Mouse (Mus musculus) forebrain, embryonic 11.5 days (tissue): ENCODE results near the gene Ces1h. TPM values are rescaled to one million over a fixed set of nuclear protein-coding genes. Genes with fewer than 3 reads are reported as not detected.
"Not testable (repeated sequence)": the region's sequence is repeated elsewhere in the genome, so short reads cannot be mapped to it uniquely, and the experiment has no call there.

ENCODE experiments used
- ATAC-seq: fragments of 200-750 bp; cut with Nextera tagmentation; replicated peaks from 2 replicates; pipeline ENCODE4 v1.8.0; 2017; ENCODE audit warnings: moderate TSS enrichment; ENCODE audit not compliant: low FRiP score
- DNase-seq: peaks from one replicate; pipeline ENCODE4 v3.0.0-alpha.2; 2017; ENCODE audit warnings: low spot score
- H3K27ac ChIP-seq: fragments of 300-500 bp; sonication (generic); 2 replicates; pipeline ENCODE4 v1.5.1; 2014; ENCODE audit warnings: low read depth, low read length
- H3K27me3 ChIP-seq: fragments of 300-500 bp; sonication (generic); 2 replicates; pipeline ENCODE4 v1.6.1; 2014; ENCODE audit warnings: mild to moderate bottlenecking, low read length, mixed read lengths; ENCODE audit not compliant: control insufficient read depth, insufficient read depth
- H3K36me3 ChIP-seq: fragments of 300-500 bp; sonication (generic); 2 replicates; pipeline ENCODE4 v1.6.1; 2014; ENCODE audit warnings: mild to moderate bottlenecking, low read length, moderate library complexity, mixed read lengths; ENCODE audit not compliant: control insufficient read depth, insufficient read depth
- H3K4me1 ChIP-seq: fragments of 300-500 bp; sonication (generic); replicated peaks from 2 replicates; pipeline ENCODE4 v1.6.1; 2014; ENCODE audit warnings: low read length, mixed read lengths; ENCODE audit not compliant: control insufficient read depth, insufficient read depth
- H3K4me2 ChIP-seq: fragments of 300-500 bp; sonication (generic); 2 replicates; pipeline ENCODE4 v1.6.1; 2014; ENCODE audit warnings: low read depth, mild to moderate bottlenecking, low read length, moderate library complexity, mixed read lengths; ENCODE audit not compliant: severe bottlenecking
- H3K4me3 ChIP-seq: fragments of 300-500 bp; sonication (generic); 2 replicates; pipeline ENCODE4 v1.5.1; 2014; ENCODE audit warnings: low read depth, low read length
- H3K9ac ChIP-seq: fragments of 300-500 bp; sonication (generic); 2 replicates; pipeline ENCODE4 v1.6.1; 2014; ENCODE audit warnings: low read length
- H3K9me3 ChIP-seq: fragments of 300-500 bp; sonication (generic); 2 replicates; pipeline ENCODE4 v1.6.1; 2016; ENCODE audit warnings: low read length, mixed read lengths; ENCODE audit not compliant: control insufficient read depth
- WGBS: fragments of 180-500 bp; shearing (Covaris S2); extraction: QIAGEN DNeasy Blood & Tissue Kit; methylation state at CpG from one replicate; pipeline ENCODE4 v1.1.7; 2014; 5-methylcytosine and 5-hydroxymethylcytosine counted together
- polyA plus RNA-seq: library from polyadenylated mRNA; unstranded; fragments of >200 nt; fragmentation: Nextera tagmentation; extraction: Ambion mirVana; gene quantifications from 2 replicates; pipeline ENCODE4 v1.2.1, GENCODE M21; 2014

Ces1h gene
- polyA plus RNA-seq = not detected in 2 replicates

DNA sequence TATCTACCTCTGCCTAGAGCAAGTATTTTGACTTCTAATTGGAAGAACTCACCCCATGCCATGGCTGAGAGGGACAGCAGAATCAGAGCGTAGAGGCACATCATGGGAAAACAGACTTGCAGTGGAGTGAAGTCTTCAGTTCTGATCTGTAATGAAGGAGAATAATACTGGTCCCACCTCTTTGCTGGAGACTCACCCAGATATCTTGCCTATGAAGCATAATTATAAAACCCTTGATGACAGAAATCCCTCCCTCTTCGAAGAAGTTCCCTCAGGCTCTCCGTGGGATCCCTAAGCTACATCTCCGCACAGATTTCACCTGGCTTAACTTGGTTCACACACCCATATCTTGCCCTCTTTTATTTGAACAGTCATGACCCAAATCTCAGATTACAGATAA is at the start of gene Ces1h:
Ces1h (minus strand) TSS at position 101 of the 400 bp plus-strand sequence.
- ATAC-seq (no peak), DNase-seq (no peak)
- Histone ChIP-seq H3K27me3 (no peaks in the 10 kb centered on the region), H3K27ac (no peak within 1 kb of the TSS), H3K9ac (no peak within 1 kb of the TSS), H3K36me3 (no peaks in the 10 kb centered on the region), H3K9me3 (no peaks in the 10 kb centered on the region), H3K4me1 (no peaks in the 10 kb centered on the region), H3K4me2 (no peak within 1 kb of the TSS), H3K4me3 (no peak within 1 kb of the TSS)
- 92% methylated on average over 4 of the region's 4 CpGs for whole genome bisulfite sequencing

DNA sequence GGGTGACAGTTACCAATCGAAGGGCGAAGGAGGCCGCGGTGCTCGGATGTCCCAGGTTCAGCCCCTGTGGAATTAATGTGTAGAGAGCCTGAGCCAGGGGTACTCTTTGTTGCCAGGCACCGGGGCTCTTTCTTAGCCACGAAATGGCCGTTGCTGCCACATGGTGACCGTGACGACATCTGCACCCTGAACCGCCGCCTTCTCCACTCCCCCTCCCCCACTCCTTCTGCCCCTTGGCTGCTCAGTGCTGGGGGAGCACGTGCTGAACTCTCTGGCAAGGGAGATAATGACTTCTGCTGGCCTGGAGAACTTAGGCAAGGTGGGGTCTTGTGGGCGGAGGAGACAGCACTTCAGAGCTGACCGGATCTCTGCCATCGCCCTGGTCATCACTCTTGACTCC is 47.7 kb upstream of the Ces1h start:
- 89% methylated on average over 16 of the region's 16 CpGs for WGBS
- ATAC-seq = no peak

DNA sequence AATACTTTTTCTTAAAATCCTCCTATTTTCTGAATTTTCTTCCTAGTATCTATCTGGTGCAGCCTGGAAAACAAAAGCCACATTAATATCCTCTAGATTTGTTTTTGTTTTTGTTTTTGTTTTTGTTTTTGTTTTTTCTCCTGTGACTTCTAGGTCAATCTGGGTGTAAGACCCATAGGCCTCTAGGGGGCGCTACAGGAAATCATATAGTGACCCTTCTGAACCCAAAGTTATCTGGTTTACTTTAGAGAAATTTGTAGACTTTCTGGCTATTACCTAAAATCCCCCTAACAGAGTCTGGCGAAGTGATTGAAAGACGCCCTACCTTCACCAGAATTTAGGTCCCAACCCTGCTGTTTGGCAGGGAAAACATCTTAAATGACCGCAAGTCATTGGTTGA is 35.9 kb upstream of the Ces1h start:
- no peak overlapping the region for H3K9ac ChIP-seq
- no peaks in the 10 kb centered on the region for H3K4me1 ChIP-seq
- no peak overlapping the region for H3K27ac ChIP-seq
- H3K4me2 ChIP-seq = no peak overlapping the region
- H3K27me3 ChIP-seq = no peaks in the 10 kb centered on the region
- H3K9me3 ChIP-seq = no peaks in the 10 kb centered on the region
- no peak for DNase-seq
- no peaks in the 10 kb centered on the region for H3K36me3 ChIP-seq
- no peak for ATAC-seq
- no peak overlapping the region for H3K4me3 ChIP-seq
- WGBS = 67% methylated on average over 4 of the region's 4 CpGs

More for the DNA sequence above, 47.7 kb upstream of the Ces1h start:
- H3K9ac ChIP-seq = no peak overlapping the region
- no peaks in the 10 kb centered on the region for H3K27me3 ChIP-seq
- no peaks in the 10 kb centered on the region for H3K36me3 ChIP-seq
- no peak for DNase-seq
- H3K9me3 ChIP-seq = no peaks in the 10 kb centered on the region
- no peaks in the 10 kb centered on the region for H3K4me1 ChIP-seq
- no peak overlapping the region for H3K27ac ChIP-seq
- no peak overlapping the region for H3K4me3 ChIP-seq
- H3K4me2 ChIP-seq = no peak overlapping the region

DNA sequence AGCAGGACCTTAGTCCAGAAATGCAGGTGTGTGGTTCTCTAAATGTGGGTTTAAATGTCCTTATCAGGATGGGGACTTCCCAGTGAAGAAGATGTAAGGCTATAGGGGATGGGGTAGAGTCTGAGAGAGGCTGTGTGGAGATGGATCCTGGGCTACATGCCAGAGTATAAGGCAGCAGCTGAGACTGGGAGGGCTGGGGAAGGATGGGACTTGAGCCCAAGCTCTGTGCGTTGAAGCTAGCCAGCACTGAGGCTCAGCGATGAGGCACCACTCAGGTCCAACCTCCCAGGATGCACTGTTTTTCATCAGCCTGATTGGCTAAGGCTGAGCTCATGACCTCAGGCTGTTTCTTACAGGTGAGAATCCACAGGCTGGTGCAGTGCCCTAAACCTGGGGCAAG is 29.3 kb upstream of the Ces1h start:
- WGBS = 87% methylated on average over 2 of the region's 2 CpGs
- H3K4me2 ChIP-seq = no peak overlapping the region
- H3K4me1 ChIP-seq = no peaks in the 10 kb centered on the region
- H3K27me3 ChIP-seq = no peaks in the 10 kb centered on the region
- H3K9me3 ChIP-seq = no peaks in the 10 kb centered on the region
- ATAC-seq (no peak), DNase-seq (no peak)
- no peak overlapping the region for H3K4me3 ChIP-seq
- no peak overlapping the region for H3K27ac ChIP-seq
- H3K36me3 ChIP-seq = no peaks in the 10 kb centered on the region
- no peak overlapping the region for H3K9ac ChIP-seq

DNA sequence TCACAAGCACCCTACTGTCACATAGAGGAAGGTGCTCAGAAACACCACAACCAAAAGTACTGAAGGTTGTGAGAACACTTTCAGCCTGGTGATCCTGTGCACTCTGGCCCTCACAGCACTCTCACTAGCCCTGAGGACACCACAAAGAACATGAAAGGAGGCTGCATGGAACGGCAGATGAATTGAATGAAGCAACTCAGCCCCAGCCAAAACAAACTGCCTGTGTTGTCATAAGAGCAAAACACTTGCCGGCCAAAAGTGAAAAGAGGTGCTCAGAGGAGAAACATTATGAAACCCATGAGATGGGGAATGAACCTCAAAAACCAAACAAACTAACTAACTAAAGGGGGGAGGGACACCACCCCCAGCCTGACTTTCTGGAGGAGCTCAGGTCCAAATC is 20.2 kb upstream of the Ces1h start:
- DNase-seq (no peak), ATAC-seq (no peak)
- Histone ChIP-seq H3K9me3 (no peaks in the 10 kb centered on the region), H3K27me3 (no peaks in the 10 kb centered on the region), H3K9ac (no peak overlapping the region), H3K4me3 (no peak overlapping the region), H3K27ac (no peak overlapping the region), H3K36me3 (no peaks in the 10 kb centered on the region), H3K4me2 (no peak overlapping the region), H3K4me1 (no peaks in the 10 kb centered on the region)
- WGBS = 75% methylated on average over 2 of the region's 2 CpGs

DNA sequence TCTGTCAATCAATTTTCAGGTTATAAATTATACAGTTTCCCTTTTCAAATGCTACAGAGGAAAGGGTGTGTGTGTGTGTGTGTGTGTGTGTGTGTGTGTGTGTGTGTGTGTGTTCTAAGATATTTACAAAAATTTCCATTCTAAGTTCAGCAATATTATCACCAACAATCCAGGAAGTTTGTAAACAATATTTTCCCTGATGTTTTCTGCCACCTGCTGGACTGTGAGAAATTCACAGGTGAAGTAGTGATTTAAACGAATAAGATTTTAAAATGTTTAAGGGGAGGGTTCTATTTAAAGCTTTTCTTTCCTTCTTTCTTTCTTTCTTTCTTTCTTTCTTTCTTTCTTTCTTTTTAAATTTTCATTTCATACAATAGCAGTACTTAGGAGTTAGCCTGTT is 18.5 kb upstream of the Ces1h start:
- Histone ChIP-seq H3K4me1 (no peaks in the 10 kb centered on the region), H3K4me3 (no peak overlapping the region), H3K36me3 (no peaks in the 10 kb centered on the region), H3K9me3 (no peaks in the 10 kb centered on the region), H3K27me3 (no peaks in the 10 kb centered on the region), H3K4me2 (no peak overlapping the region), H3K27ac (no peak overlapping the region), H3K9ac (no peak overlapping the region)
- ATAC-seq (no peak), DNase-seq (no peak)
- WGBS = 58% methylated on average over 1 of the region's 1 CpGs

DNA sequence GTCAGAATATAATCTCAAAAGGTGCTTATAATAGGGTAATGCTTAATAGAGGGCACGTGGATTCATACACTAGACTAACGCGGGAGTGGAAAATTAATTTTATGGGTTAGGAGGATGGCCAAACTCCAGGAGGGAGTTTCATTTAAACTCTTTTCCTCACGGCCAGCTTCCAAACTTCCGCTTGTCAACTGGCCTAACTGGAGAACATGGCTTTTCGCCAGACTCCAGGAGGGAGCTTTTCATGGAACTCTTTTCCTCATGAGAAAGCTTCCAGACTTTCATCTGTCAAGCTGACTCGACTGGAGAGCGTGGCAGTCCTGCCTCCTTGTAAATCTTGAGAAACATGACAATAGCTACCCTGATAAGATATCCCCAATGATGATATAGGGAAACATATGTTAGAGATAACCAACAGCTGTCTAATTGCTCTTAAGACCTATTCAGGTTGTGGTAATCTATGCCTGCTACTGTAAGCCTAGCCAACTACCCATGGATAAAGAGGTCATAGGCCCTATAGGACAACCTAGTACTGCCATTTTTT is 14.6 kb upstream of the Ces1h start:
- not testable (repeated sequence) for H3K4me1 ChIP-seq, H3K4me3 ChIP-seq, H3K36me3 ChIP-seq, H3K9ac ChIP-seq, DNase-seq, ATAC-seq, H3K27ac ChIP-seq, H3K4me2 ChIP-seq, H3K27me3 ChIP-seq, H3K9me3 ChIP-seq
- WGBS = 83% methylated on average over 8 of the region's 8 CpGs

DNA sequence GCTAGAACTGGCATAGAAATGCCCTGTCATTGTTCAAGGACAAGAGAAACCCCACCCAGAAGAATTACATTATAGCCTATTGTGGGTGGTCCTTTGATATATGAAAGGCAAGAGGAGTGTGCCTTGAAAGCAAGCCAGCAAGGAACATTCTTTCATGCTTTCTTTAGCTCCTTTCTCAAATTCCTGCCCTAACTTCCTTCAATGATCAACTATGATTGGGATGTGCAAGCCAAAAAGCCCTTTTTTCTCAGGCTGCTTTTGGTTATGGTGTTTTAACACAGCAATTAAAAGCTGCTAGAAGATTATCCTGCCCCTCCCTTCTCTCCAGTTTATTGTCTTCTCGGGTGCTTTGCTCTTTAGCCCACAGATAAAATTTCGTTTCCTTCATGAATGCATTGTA is 10.0 kb downstream of the Ces1h start:
- no peak overlapping the region for H3K4me2 ChIP-seq
- no peaks in the 10 kb centered on the region for H3K27me3 ChIP-seq
- no peak overlapping the region for H3K9ac ChIP-seq
- no peaks in the 10 kb centered on the region for H3K9me3 ChIP-seq
- no peak overlapping the region for H3K27ac ChIP-seq
- 0 out of 2 replicates have a peak, but pooled peaks cover 1% of the 10 kb centered on the region for H3K4me1 ChIP-seq
- DNase-seq (no peak), ATAC-seq (no peak)
- WGBS = 24% methylated on average over 2 of the region's 2 CpGs
- no peaks in the 10 kb centered on the region for H3K36me3 ChIP-seq
- no peak overlapping the region for H3K4me3 ChIP-seq

DNA sequence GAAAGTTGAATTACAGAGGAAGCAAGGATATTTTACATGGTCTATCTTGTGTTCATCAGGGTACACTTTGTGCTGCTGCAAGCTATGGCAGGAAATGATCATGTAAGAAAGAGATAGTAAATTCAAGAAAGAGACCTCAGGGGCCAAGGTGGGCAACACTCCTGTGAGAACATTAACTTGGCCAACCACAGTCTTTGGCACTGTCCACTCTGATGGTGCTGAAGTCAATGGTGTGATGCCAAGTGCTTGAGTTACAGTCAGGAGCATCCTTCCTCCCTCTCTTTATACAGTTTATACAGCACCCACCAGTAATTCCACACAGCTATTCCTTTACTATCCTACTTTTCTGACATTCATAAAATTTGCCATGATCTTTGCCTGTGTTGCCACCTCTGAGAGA is 19.4 kb downstream of the Ces1h start:
- no peaks in the 10 kb centered on the region for H3K27me3 ChIP-seq
- no peak overlapping the region for H3K9ac ChIP-seq
- DNase-seq (no peak), ATAC-seq (no peak)
- H3K9me3 ChIP-seq = no peaks in the 10 kb centered on the region
- H3K27ac ChIP-seq = no peak overlapping the region
- no peaks in the 10 kb centered on the region for H3K4me1 ChIP-seq
- no peak overlapping the region for H3K4me3 ChIP-seq
- no peak overlapping the region for H3K4me2 ChIP-seq
- H3K36me3 ChIP-seq = no peaks in the 10 kb centered on the region
